Mouse (Mus musculus): Measurements from ENCODE around the gene Ric8b.

The Ric8b gene

DNA sequence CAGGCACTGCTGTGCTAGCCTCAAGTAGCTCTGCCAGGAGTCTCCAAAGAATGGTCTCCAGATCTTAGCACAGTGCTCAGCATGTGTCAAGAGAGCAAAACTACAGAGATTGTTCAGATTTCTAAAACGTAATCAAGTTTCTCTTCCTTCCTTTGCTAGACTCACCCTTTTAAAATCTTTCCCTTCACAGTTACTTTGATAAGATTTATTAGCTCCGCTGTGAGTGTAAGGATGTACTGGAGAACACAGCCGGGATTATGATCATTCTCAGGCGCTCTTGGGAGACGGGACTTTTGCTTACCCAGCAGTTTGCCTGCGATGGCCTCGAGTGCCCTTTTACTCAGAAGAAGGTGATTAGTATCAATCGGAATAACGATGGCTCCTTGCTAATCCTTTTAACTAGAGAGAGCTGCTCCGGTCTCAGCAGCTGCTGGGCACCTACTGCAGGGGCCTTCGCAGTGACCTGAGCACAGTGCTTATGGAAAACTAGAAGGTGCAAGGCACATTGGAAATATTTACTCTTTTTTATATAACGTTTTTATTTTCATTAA is 43.0 kb downstream of the Ric8b start:
- in situ Hi-C loops (cut with MseI, MboI) = no loop called here

DNA sequence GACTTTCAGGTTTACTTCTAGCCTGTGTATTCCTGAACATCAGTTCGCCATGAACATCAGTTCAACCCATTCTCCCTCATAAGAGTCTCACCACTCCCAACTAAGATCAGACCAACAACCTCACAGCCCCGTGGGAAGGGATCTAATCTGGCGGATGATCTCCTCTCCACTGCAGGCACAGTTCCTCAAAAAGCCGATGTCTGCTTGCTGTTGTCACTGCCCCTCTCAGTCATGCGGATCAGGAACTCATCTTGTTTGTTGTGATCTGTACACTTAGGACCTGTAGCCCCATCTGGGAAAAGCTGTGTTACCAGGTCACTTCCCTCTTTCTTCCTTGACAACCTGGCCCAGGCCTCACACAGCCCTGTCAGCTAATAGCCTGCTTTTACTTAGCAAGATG is 45.7 kb downstream of the Ric8b start:
- in situ Hi-C loops (cut with MseI, MboI) = no loop called here

DNA sequence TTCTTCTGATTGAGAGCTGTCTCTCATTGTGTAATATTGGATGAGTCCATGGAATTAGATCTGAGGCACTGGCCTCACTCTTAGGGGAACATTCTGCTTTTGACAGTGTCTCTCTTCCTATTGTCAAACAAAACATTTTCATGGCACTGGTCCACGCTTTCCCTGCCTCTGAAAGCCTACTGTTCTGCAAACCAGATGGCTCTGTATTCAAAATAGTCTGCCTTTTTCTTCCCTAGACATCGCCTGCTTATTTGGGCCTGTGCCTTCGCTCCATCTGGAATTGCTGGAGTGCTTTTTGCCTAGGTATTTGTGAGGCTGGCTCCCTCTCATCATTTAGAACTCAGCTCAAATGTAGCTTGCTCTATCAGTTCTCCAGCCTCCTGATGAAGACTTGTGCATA is 46.3 kb downstream of the Ric8b start:
- in situ Hi-C loops (cut with MseI, MboI) = no loop called here

DNA sequence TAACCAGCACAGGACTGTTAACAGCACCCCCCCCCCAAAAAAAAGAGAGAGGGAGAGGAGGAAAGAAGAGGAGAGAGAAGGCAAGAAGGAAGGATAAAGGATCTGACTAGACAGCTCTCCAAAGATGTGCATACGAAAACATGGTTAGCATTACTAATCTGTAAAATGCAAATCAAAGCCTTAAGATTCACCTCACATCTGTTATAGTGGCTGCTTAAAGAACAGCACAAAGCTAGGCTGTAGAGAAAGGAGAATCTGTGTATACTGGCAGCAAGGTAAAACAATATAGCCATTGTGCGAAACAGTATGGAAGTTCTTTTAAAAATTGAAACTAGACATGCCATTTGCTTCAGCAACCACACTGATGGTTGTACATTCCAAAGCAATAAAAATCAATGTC is 49.1 kb downstream of the Ric8b start:
- in situ Hi-C loops (cut with MseI, MboI) = no loop called here

DNA sequence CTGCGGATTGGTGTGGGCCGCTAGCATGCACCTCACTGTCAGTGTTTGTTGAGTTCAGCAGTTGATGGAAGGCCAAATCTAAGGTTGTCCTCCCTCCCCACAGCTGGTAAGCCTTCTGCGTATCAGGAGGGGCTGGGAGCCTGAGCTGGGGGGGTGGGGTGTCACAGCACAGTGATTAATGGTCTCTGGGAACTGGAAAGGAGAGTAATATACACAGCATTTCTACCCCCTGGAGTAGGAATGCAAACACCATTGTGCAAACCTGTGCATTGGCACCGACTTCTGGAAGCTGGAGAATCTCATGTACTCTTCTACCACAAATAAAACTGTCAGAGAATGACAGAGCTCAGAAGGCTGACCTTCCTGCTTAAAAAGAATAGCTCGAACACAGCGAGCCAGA is 50.2 kb downstream of the Ric8b start:
- in situ Hi-C loops (cut with MseI, MboI) = no loop called here

DNA sequence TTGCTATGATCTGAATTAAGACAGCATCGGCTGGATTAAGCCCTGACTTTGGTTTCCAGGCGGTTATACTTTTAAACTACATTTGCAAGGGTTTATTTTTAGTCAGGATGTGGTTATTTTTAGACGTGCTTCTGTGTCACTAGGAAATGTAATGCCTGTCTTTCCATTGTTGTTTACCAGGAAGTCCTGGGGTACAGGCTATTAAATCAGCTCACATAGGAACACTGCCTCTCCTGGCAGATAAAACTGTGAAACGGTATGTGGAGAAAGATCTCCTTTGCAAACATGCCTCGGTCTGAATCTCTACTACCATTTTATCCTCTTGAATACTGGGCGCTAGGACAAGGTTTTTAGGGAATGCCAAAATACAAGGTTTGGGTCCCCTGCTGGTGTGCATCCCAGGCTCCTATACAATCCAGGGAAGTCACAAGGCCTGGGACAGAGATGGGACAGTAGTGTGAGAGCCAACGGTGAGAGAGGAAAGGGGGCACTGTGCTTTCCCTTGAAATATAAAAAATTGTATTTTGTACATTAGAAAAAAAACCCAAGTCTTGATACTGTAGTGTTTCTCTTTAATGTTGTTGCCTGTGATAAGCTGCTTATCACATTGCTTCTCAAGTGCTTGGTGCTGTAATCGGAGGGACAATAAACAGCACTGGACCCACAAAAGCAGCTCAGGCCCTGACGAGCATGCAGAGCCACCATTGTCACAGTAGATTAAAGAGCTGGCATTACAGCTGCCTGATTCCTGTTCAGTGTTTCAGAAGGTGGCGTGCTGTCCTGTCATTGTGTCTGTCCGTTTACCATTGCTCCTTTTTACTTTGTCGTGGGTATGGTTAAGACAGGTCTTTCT is 51.7 kb downstream of the Ric8b start:
- in situ Hi-C loops (cut with MseI, MboI) = no loop called here

DNA sequence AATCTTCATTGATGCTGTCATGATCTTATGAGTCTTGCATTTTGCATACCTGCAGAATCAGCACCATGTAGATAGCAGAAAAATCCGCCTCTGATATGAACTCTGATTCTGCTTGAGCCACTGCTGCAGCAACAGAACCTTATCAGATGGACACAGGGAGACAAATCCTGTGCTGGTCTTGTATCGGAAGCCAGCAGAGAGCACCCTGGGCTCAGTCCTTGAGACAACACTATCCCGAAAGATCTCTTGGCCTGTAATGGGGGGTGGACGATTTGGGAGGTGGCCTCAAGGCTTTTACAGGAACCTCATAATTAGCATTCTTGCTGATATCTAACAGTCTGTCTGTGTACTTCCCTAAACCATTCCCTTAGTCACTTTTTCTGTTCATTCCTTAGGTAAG is 57.8 kb downstream of the Ric8b start:
- in situ Hi-C loops (cut with MseI, MboI) = no loop called here

DNA sequence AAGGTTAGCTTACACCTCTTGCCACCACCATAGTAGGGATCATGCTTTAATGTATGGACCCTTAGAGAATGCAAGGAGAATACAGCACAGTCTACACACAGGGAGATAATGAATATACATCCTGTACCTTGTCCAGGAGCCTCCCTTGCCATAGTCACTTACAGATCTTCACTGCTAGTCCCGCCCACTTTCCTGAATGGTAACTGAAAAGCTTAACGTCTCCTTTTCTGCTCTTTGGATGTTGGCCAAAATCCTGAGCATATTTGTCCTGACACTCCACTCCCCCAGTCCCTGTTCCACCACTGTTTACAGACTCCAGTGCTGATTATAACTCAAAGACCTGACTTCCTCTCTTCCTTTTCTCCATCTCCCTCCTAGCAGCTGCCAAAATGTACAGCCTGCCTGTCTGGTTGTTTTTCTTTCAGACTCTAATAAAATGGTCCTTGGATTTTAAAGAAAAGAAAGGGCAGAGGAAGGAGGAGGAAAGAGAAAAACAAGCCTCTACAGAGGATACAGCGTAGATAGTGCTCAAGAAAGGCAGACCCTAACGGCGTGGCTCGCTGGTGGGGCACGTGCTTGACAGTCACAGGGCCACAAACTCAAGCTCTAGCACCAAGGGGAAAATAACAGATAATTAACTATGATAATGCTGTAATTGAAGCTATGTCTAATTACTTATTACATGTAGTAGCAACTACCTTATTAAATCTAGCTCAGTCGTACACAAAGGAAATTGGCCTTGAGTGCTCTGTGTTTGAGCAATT is 59.4 kb downstream of the Ric8b start:
- in situ Hi-C loops (cut with MseI, MboI) = no loop called here

DNA sequence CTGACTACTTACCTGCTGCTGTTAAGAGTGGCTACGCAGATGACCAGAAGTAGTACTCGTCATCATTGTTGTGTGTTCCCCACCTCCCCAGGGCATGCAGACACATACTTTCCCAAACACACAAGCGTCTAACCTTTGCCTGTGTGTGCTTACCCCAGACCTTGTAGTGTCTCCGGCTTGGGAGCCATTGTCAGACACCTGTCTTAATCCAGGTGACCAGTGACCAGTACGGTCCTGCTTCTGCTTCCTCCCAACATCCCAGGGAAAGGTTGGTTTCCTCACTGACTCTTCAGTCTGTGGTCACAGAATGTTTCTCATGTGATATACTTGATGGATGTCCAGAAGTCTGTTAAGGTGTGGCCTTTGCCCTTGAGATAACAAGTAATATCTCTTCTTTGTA is 62.9 kb downstream of the Ric8b start:
- in situ Hi-C loops (cut with MseI, MboI) = no loop called here

DNA sequence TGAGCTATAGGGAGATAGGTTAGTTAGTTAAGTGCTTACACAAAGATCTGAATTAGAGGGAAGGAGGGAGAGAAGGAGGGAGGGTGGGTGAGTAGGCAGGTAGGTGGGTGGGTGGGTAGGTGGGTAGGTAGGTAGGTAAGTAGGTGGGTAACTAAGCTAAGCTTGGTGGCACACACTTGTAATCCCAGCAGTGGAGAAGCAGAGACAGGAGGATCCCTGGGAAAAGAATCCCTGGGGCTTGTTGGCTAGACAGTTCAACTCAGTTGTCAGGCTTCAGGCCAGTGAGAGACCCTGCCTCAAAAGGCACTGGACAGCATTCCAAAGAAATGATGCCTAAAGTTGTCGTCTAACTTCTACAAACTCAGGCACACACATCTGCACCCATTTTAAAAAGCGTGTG is 64.0 kb downstream of the Ric8b start:
- in situ Hi-C loops (cut with MseI, MboI) = no loop called here

DNA sequence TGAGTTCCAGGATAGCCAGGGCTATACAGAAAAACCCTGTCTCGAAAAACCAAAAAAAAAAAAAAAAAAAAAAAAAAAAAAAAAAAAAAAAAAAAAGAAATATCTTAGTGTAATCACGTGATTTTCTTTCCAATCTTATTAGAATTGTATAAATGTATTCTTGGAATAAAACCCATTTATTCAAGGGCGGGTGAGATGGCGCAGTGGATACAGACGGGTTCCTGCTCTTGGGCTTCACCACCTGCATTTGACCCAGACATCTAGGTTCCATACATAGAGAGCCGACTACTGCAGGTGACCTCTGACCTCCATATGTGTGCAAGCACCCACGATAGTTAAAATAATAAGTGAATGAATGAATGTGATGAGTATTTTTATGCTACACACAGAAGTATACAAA is 65.3 kb downstream of the Ric8b start:
- in situ Hi-C loops (cut with MseI, MboI) = no loop called here

DNA sequence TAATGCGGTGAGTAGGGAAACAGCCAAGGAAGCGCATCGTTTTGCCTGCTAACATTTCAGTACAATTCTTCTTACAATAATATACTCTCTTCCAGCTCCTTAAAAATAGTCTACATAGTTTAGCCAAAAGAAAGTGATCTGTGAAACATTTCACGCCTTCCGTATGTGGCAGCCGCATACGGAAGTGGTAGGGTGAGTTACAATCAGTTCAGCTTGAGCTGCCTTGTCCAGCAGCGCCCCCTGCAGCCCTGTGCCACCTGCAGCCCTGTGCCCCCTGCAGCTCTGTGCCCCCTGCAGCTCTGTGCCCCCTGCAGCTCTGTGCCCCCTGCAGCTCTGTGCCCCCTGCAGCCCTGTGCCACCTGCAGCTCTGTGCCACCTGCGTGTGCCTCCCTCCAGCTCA is 68.5 kb downstream of the Ric8b start:
- in situ Hi-C loops (cut with MseI, MboI) = no loop called here

DNA sequence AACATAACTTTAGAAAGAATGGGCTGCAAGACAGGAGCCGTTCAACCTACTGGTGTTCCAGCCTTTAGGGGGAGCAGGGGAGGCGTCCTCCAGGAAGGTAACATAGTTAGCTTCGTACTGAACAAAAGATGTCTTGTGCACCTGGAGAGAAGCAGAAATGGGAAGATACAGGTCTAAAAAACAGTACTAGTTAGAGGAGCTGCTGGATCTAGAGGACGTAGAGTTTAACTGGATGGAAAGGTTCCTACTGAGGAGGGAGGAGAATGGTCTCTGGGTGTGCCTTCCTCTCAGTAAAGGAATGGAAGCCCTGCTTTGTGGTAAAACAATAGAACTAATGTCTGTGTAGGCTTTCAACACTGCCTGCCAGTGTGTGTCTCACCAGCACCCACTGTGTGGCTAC is 70.2 kb downstream of the Ric8b start:
- in situ Hi-C loops (cut with MseI, MboI) = no loop called here

DNA sequence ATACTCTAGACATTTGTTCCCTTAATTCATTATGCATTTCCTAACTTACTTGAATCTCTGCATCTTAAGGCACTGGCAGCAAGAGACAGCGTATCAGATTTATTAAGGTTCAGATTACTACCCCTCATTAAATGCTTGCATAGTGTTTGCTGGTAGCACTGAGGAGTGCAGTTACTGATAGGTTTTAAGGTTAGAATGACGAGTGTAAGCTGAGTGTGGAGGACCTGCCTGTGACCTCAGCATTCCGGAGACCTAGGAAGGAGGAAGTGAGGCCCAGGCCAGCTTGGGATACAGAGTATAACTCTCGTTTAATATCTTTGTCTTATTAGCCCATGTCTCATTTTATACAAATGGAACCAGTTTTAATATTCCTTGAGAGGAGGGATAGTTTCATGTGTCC is 71.2 kb downstream of the Ric8b start:
- in situ Hi-C loops (cut with MseI, MboI) = no loop called here

DNA sequence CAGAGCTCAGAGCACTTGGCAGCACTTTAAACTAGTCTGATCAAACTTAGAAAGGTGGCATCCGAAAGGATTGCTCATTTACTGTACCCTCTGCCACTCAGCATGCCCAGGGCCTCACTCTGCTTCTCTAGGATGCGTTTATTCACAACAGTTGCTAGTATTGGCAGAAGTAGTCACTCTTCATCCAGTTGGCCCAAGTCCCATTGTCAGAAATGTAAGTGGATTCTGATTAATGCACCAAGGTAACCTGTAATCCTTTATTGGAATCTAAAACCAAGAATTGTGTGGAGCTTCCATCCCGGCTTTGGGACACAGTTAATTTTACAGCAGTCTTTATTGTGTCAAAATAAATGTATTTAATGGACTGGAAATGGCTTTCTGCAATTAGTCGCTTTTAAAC is 76.9 kb downstream of the Ric8b start:
- in situ Hi-C loops (cut with MseI, MboI) = no loop called here

DNA sequence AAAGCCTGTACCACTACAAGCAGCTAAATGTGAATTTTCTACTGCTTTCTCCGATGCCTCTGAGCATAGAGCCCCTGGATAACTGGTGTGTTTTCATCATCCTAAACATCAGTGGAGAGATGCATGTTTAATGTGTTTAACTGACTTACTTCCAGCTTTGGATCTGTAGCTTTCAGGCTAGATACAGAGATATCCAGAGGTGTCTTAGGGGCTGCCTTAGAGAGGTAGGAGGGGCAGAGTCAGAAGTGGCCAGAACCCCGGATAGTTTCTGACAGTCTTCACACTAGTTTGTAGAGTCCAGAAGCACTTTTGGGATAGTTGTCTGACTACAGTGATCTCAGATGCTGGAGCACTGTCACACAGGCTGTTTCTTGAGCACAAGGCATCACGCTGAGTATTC is 77.6 kb downstream of the Ric8b start:
- in situ Hi-C loops (cut with MseI, MboI) = no loop called here

DNA sequence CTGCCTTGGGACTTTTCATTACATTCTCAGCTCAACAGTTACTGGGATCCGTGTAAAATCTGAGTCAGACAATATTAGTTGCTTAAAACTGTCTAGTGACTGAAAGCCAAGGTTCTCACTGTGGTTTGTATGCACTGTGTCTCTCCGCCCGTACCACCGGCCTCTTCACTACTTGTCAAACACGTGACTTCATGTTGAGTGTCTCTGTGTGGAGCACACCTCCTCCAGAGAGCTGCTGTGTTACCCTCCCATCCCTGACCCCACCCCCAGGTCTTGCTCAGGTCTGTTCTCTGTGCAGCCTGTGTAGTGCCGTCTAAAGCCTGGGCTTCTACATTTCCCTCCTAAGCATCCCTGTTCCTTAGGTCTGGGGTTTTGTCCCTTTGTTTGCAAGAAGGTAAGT is 79.0 kb downstream of the Ric8b start:
- in situ Hi-C loops (cut with MseI, MboI) = no loop called here

DNA sequence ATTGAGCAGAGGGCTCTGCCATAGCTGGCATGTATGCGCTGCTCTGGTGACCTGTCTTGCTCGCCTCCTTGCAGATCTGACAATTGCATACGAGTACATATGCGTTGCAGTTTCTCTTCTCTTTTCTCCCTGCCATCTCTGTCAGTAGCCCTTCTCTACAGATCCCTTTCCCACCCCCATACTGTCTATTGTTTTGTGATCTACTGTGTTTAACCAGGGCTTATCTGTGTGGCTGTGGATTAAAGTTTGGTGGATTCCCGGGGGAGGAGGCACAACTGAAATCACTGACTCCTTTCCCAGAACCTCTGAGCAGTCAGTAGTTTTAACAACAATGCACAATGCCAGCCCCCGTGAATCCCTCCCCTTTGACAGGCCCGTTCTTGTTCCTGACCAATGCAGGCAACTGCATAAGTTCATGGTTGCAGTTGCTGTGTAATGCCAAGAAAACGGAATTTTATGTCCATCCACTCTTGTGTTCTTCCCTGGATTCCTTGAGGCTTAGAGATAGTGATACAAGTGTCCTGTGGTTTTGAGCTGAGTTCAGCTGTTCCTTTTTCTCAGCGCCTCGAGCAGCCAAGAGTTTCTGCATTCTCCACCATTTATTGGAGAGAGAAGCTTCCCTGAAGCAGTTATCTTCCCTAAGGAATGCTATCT is 80.3 kb downstream of the Ric8b start:
- in situ Hi-C loops (cut with MseI, MboI) = no loop called here

DNA sequence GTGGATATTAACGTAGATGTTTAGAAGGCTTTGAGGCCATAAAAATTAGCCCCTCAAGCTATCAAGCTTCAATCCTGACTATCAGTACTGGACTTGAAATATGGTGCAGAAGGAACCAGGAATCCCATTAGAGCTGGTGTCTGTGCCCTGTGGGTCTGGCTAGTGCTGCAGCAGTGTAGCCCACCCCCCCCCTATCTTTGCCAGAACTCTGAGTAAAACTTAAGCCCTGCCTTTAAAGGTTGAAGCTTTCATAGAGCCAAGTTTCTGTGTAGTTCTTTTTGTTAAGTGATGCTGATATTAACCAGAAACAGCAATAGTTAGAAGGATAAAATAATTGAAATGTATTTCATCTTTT is 80.8 kb downstream of the Ric8b start:
- in situ Hi-C loops (cut with MseI, MboI) = no loop called here

DNA sequence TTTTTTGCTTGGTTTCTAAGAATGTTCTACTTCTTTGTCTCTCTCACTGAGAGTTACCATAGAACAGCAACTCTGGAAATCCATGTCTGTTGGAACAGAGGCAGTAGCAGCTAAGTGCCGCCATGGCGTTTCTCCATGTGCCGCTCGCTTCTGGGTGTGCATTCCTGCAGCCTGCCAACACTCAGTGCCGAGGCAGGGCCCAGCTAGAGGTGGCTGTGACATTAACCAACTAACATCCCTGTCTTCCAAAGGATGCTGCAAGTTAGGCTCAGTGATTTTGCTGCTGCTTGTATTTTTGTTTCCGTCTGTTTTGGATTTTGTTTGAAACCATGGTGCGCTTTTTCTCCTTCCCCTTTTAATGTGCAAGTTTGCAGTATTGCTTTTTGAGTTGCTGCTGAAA is 84.5 kb downstream of the Ric8b start:
- in situ Hi-C loops (cut with MseI, MboI) = no loop called here

DNA sequence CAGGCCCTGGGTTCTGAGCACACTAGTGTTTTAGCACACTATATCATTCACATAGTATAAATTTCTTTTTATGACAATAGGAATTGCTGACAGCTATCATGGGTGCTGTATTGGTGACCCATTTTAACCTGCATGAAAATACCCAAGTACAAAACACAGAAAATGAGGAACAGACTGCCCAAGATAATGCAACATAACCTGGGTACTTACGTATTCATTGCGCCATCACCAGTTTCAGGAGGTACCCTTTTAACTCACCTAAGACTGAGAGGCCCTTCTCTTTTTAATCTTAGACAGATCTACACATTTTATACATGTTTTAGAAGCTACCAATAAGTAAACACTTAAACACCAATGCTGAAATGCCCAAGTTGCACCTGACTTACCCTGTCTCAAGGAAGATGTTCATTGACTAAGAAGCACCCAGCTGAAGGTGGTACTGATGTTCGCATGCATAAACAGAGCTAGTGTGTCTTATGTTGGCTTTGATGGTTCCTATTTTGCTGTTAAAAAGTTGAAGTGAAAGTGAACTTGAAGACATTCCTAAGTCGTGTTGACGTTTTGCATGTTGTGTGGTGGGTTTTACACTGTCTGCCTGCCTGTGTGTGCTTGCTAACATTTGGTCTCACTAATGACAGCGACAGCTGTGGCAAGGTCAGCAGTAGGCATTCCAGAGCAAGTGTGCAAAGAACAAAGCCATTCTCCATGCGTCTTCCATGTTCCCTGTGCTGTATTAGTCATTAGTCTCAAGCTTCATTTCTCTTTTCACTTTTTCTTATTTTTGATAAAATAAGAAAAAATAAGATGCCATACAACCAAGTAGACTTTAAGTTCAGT is 86.0 kb downstream of the Ric8b start:
- in situ Hi-C loops (cut with MseI, MboI) = no loop called here

Measured in mouse trophoblast stem cell (cell line).